Mouse (Mus musculus) bone marrow, adult 2 months (tissue): ENCODE data around the gene Tfrc.

Experiments
- CTCF ChIP-seq: fragments of 200-500 bp; IDR thresholded peaks from 2 replicates; pipeline ENCODE4 v1.5.1; 2011; ENCODE audit warnings: low read length, control low read depth; ENCODE audit not compliant: control insufficient read depth, insufficient read depth
- POLR2A ChIP-seq: fragments of 200-500 bp; IDR thresholded peaks from 2 replicates; pipeline ENCODE4 v1.6.1; 2011; ENCODE audit warnings: low read depth, mild to moderate bottlenecking, control low read depth, low read length, borderline replicate concordance; ENCODE audit not compliant: control insufficient read depth

DNA sequence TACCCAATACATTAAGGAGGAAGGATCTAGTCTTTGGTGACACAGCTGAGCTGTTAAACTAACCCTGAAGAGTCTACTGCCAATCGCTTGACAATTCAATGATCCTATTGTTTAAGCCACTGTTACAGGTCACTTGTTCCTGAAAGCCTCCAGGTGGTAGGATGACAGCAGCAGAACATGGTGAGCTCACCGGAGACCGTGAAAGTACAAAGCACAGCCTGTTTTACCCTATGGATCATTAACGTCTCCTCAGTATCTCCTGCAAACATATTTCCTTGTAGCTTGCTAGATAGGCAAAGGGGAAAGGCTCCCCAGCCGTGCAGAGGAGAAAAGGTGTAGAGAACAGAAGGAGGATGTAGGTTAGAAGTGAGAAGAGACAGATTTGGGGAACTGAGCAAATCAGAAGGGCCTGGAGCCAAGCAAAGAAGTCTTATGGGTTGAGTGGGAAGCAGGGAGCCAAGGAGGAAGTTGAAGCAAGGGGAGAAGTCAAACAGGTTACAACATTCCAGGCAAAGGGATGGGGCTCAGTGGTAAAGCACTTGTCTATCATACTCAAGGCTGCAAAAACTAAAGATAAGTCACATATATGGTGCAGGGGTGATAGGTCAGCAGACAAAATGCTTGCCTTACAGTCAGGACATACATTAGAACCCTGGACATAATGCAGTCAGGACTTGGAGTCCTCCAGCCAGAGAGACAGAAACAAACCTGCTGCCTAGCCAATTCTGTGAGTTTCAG lies 45.5 kb upstream of the Tfrc start:
- no peak for TF ChIP-seq POLR2A
- no peak for TF ChIP-seq CTCF
